Mouse (Mus musculus): ENCODE data around the gene Emilin2.

DNA sequence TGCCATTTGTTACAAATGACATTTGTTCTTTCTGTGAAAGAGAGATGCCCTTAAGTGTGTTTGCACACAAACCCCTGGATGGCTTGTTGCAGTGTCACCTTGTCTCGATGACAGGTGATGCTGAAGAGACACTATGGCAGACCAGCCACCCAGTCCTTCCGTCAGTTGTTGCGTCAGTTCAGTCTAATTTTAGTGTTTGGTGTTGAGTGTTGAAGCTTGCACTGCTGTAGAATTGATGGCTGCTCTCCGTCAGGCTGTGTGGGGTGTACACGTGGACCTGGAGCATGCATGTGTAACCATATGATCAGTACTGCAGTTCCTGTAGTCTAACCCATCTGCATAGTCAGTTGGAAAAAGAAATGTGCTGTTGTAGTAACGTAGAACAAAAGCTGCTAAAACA, 62.8 kb downstream of the Emilin2 start:
- TF ChIP-seq CTCF (IDR thresholded peaks at IDR 0.05; ENCODE audit: low read depth, low read length) (no peak), EP300 (IDR thresholded peaks at IDR 0.05; ENCODE audit: insufficient read depth, low read depth, low read length) (no peak)
